Mouse (Mus musculus) adrenal gland, adult 8-10 months (tissue): Measurements from ENCODE around the gene Trim69. TPM values are rescaled to one million over a fixed set of nuclear protein-coding genes. Genes with fewer than 3 reads are reported as not detected.
A peak's percentile ranks its signal among the peaks of the same experiment; 100 is the strongest.

Experiments
- DNase-seq: peaks from one replicate; pipeline ENCODE4 v3.0.0; 2022
- total RNA-seq, 4 experiments: library from RNA; stranded (reverse); gene quantifications; 2 replicates each; pipeline ENCODE4 v1.2.4; 2022

Gene Trim69
- total RNA-seq, 4 experiments from 2014 or later: not detected

GRCm38 (mm10) chr2:122153681-122154365 lies 6.7 kb upstream of the Trim69 start:
- DNase-seq: no peak

GRCm38 (mm10) chr2:122154479-122154878 lies 6.0 kb upstream of the Trim69 start:
- no peak for DNase-seq

GRCm38 (mm10) chr2:122155292-122155691 lies 5.2 kb upstream of the Trim69 start:
- DNase-seq: no peak

GRCm38 (mm10) chr2:122156051-122156700 lies 4.3 kb upstream of the Trim69 start:
- no peak for DNase-seq

GRCm38 (mm10) chr2:122157561-122157960 lies 2.9 kb upstream of the Trim69 start:
- DNase-seq: no peak

- no peak for DNase-seq
Measured at GRCm38 (mm10) chr2:122158362-122158802, 2.1 kb upstream of the Trim69 start.

- DNase-seq: no peak
Measured at GRCm38 (mm10) chr2:122159667-122160066, 833 bp upstream of the Trim69 start.

- DNase-seq: no peak
Measured at GRCm38 (mm10) chr2:122161542-122161941, 1.0 kb downstream of the Trim69 start.

- DNase-seq: no peak
Measured at GRCm38 (mm10) chr2:122162529-122162928, 2.0 kb downstream of the Trim69 start.

- DNase-seq: no peak
Measured at GRCm38 (mm10) chr2:122163430-122164195, 3.1 kb downstream of the Trim69 start.

- no peak for DNase-seq
Measured at GRCm38 (mm10) chr2:122164293-122164692, 3.8 kb downstream of the Trim69 start.

GRCm38 (mm10) chr2:122171292-122171691 lies 10.8 kb downstream of the Trim69 start:
- DNase-seq: no peak

GRCm38 (mm10) chr2:122172188-122172587 lies 11.7 kb downstream of the Trim69 start:
- no peak for DNase-seq

- no peak for DNase-seq
Measured at GRCm38 (mm10) chr2:122180051-122180822, 19.7 kb downstream of the Trim69 start.

- no peak for DNase-seq
Measured at GRCm38 (mm10) chr2:122185086-122185485, 24.6 kb downstream of the Trim69 start.

- DNase-seq: no peak
Measured at GRCm38 (mm10) chr2:122186106-122186505, 25.6 kb downstream of the Trim69 start, which contains the start of the genes Patl2 and Terb2. TSS of gene Patl2 (minus strand) at chr2:122186189. TSS of gene Terb2 (plus strand) at chr2:122186272.

- no peak for DNase-seq
Measured at GRCm38 (mm10) chr2:122186751-122187150, 26.3 kb downstream of the Trim69 start.

- DNase-seq: no peak
Measured at GRCm38 (mm10) chr2:122191849-122192248, 31.3 kb downstream of the Trim69 start.

GRCm38 (mm10) chr2:122194509-122194929 lies 34.0 kb downstream of the Trim69 start:
- no peak for DNase-seq

GRCm38 (mm10) chr2:122201501-122201900 lies 41.0 kb downstream of the Trim69 start:
- DNase-seq: peak; percentile 28

- no peak for DNase-seq
Measured at GRCm38 (mm10) chr2:122206440-122207107, 46.1 kb downstream of the Trim69 start.
